Mouse (Mus musculus) CH12.LX (cell line): ENCODE data around the gene Gsdma2. TPM values are rescaled to one million over a fixed set of nuclear protein-coding genes. Genes with fewer than 3 reads are reported as not detected.

Experiments
- DNase-seq: peaks from one replicate; pipeline ENCODE4 v3.0.0-alpha.2; 2013; ENCODE audit errors: extremely low read depth
- H3K27ac ChIP-seq: 2 replicates; pipeline ENCODE4 v1.5.1; 2012; ENCODE audit warnings: low read depth, mild to moderate bottlenecking, control low read depth, moderate library complexity; ENCODE audit not compliant: insufficient read depth
- H3K27me3 ChIP-seq: replicated peaks from 2 replicates; pipeline ENCODE3; 2012; ENCODE audit warnings: inconsistent platforms
- H3K36me3 ChIP-seq, 2 experiments: replicated peaks in 1 of 2; 2 replicates each; pipeline versions ENCODE3 to v1.6.1; 2012; ENCODE audit warnings: inconsistent platforms in 1 of 2, low read length in 1 of 2, mild to moderate bottlenecking in 1 of 2, mixed read lengths in 1 of 2, moderate library complexity in 1 of 2; ENCODE audit not compliant: control insufficient read depth in 1 of 2, insufficient read depth in 1 of 2
- H3K4me1 ChIP-seq, 2 experiments: 2 replicates each; pipeline ENCODE4 v1.6.1; 2012; ENCODE audit warnings: inconsistent platforms in 1 of 2, moderate library complexity in 1 of 2; ENCODE audit not compliant: insufficient read depth in 2 of 2, control insufficient read depth in 1 of 2
- H3K4me2 ChIP-seq: 2 replicates; pipeline ENCODE4 v1.6.1; 2012; ENCODE audit warnings: low read depth, mild to moderate bottlenecking, control low read depth; ENCODE audit not compliant: poor library complexity, insufficient read depth, severe bottlenecking
- H3K4me3 ChIP-seq, 3 experiments: fragments of 150-350 bp in 1 of 3; sonication (generic) in 1 of 3; replicated peaks in 1 of 3; 2 replicates each; pipeline versions ENCODE3 to v1.5.1; 2011 to 2012; ENCODE audit warnings: low read depth in 2 of 3, low read length in 2 of 3, mild to moderate bottlenecking in 2 of 3, moderate library complexity in 2 of 3, control low read depth in 1 of 3, improper control_type of control experiment in 1 of 3, inconsistent platforms in 1 of 3, mixed read lengths in 1 of 3; ENCODE audit not compliant: poor library complexity in 1 of 3
- H3K79me2 ChIP-seq: replicated peaks from 2 replicates; pipeline ENCODE4 v1.6.1; 2012; ENCODE audit warnings: mild to moderate bottlenecking, moderate library complexity; ENCODE audit not compliant: control insufficient read depth, poor library complexity, insufficient read depth, severe bottlenecking; ENCODE audit errors: extremely low read depth
- H3K9ac ChIP-seq: 2 replicates; pipeline ENCODE4 v1.6.1; 2012; ENCODE audit warnings: low read depth, mild to moderate bottlenecking, control low read depth, moderate library complexity; ENCODE audit not compliant: insufficient read depth
- H3K9me3 ChIP-seq: replicated peaks from 2 replicates; pipeline ENCODE3; 2012; ENCODE audit warnings: low read length, inconsistent platforms, mixed read lengths
- CTCF ChIP-seq, 2 experiments: IDR thresholded peaks in 1 of 2; conservative IDR thresholded peaks in 1 of 2; 2 replicates each; pipeline ENCODE4 v1.5.1; 2011 to 2012; ENCODE audit warnings: low read depth in 2 of 2, low read length in 2 of 2, improper control_type of control experiment in 1 of 2, inconsistent platforms in 1 of 2, mild to moderate bottlenecking in 1 of 2, moderate library complexity in 1 of 2
- ELF1 ChIP-seq: IDR thresholded peaks from 2 replicates; pipeline ENCODE4 v1.6.1; 2014; ENCODE audit warnings: low read depth, mild to moderate bottlenecking, inconsistent platforms, low read length, improper control_type of control experiment
- ETS1 ChIP-seq: conservative IDR thresholded peaks from 2 replicates; pipeline ENCODE4 v1.6.1; 2012; ENCODE audit warnings: low read depth, mild to moderate bottlenecking, inconsistent platforms, low read length, improper control_type of control experiment, moderate library complexity
- IRF4 ChIP-seq: IDR thresholded peaks from 2 replicates; pipeline ENCODE4 v1.6.1; 2014; ENCODE audit warnings: low read depth, mild to moderate bottlenecking, inconsistent platforms, low read length, improper control_type of control experiment
- MAZ ChIP-seq: IDR thresholded peaks from 2 replicates; pipeline ENCODE4 v1.6.1; 2012; ENCODE audit warnings: low read depth, mild to moderate bottlenecking, inconsistent platforms, low read length, improper control_type of control experiment, moderate library complexity
- MXI1 ChIP-seq: IDR thresholded peaks from 2 replicates; pipeline ENCODE4 v1.6.1; 2011; ENCODE audit warnings: mild to moderate bottlenecking, low read depth, low read length, improper control_type of control experiment
- NELFE ChIP-seq: IDR thresholded peaks from 2 replicates; pipeline ENCODE4 v1.6.1; 2011; ENCODE audit warnings: low read depth, low read length, improper control_type of control experiment
- NRF1 ChIP-seq: IDR thresholded peaks from 2 replicates; pipeline ENCODE4 v1.6.1; 2014; ENCODE audit warnings: low read depth, mild to moderate bottlenecking, inconsistent platforms, low read length, improper control_type of control experiment, moderate library complexity
- POLR2A ChIP-seq: IDR thresholded peaks from 2 replicates; pipeline ENCODE4 v1.6.1; 2011; ENCODE audit warnings: low read depth, mild to moderate bottlenecking, improper control_type of control experiment, low read length
- RAD21 ChIP-seq: IDR thresholded peaks from 2 replicates; pipeline ENCODE4 v1.6.1; 2011; ENCODE audit warnings: low read depth, mild to moderate bottlenecking, low read length, improper control_type of control experiment, moderate library complexity
- RCOR1 ChIP-seq: conservative IDR thresholded peaks from 2 replicates; pipeline ENCODE4 v1.6.1; 2012; ENCODE audit warnings: low read depth, mild to moderate bottlenecking, inconsistent platforms, low read length, improper control_type of control experiment
- SMC3 ChIP-seq: IDR thresholded peaks from 2 replicates; pipeline ENCODE4 v1.6.1; 2011; ENCODE audit warnings: low read depth, low read length, improper control_type of control experiment
- USF1 ChIP-seq: IDR thresholded peaks from 2 replicates; pipeline ENCODE4 v1.6.1; 2014; ENCODE audit warnings: low read depth, mild to moderate bottlenecking, inconsistent platforms, low read length, improper control_type of control experiment
- USF2 ChIP-seq: conservative IDR thresholded peaks from 2 replicates; pipeline ENCODE4 v1.6.1; 2011; ENCODE audit warnings: low read depth, low read length, improper control_type of control experiment
- ZC3H11A ChIP-seq: IDR thresholded peaks from 2 replicates; pipeline ENCODE4 v1.6.1; 2012; ENCODE audit warnings: low read depth, mild to moderate bottlenecking, inconsistent platforms, low read length, improper control_type of control experiment
- dilution Hi-C: fragments of 300-500 bp; cut with MboI; formaldehyde crosslinking; loops from 2 replicates; pipeline ENCODE4 v1.14.3; 2020; ENCODE audit warnings: low sequenced_read_pairs; ENCODE audit not compliant: extremely low pct_unique_long_range_greater_than_20kb, extremely low pct_ligation_motif_present
- in situ Hi-C: fragments of 300-500 bp; cut with MboI; formaldehyde crosslinking; loops from 3 replicates; pipeline ENCODE4 v1.14.3; 2019; ENCODE audit warnings: low sequenced_read_pairs, low pct_ligation_motif_present, low pct_unique_long_range_greater_than_20kb, mixed read lengths
- polyA plus RNA-seq: library from polyadenylated mRNA; unstranded; fragments of >175 nt; gene quantifications from 2 replicates; pipeline ENCODE4 v1.2.1, GENCODE M21; 2012; ENCODE audit warnings: low read depth; ENCODE audit not compliant: insufficient read length
- total RNA-seq, 2 experiments: library from RNA; depleted of rRNA; stranded (reverse); fragments of 300-350 nt in 1 of 2; fragments of >200 nt in 1 of 2; gene quantifications; 2 replicates each; pipeline ENCODE4 v1.2.3; 2012 to 2014

Gsdma2 gene
- total and polyA plus RNA-seq, 3 experiments, result not detected

DNA sequence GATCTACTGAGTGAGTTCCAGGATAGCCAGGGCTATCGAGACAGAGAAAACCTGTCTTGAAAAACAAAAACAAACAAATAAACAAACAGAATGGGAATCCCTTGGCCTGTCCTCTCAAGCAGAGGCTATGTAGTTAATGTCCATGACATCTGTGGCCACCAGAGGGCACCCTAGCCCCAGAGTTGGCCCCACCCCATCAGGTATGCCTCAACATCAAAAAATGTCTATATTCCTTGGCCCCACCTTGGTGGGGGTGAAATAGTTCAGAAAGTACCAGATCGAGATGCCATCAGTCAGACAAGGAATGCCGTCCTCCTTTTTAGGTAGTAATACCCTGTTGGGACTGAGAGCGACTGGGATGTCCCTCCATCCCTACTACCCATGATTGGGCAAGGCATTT, 53.4 kb downstream of the Gsdma2 start:
- Histone ChIP-seq H3K4me3 (no peak overlapping the region), H3K79me2 (no peaks in the 10 kb centered on the region), H3K27me3 (no peaks in the 10 kb centered on the region), H3K4me1 (peaks cover 8 to 12% of the 10 kb centered on the region in 2 experiments; a peak in 3 of 4 replicates), H3K36me3 (peaks cover 27 to 49% of the 10 kb centered on the region in 2 experiments), H3K9ac (no peak overlapping the region), H3K9me3 (no peaks in the 10 kb centered on the region), H3K27ac (no peak overlapping the region), H3K4me2 (no peak overlapping the region)
- in situ Hi-C loops, result loop anchor here (5.0 to 10.0 kb wide), 2 partner anchors 87 to 215 kb away; no protein-coding TSS in a partner anchor
- dilution Hi-C loops, result no loop called here
- DNase-seq, result peak; percentile 78
- TF ChIP-seq NELFE, result peak; percentile 50; the same call in 1 of the 2 replicates
- peak; percentile 98 for TF ChIP-seq RAD21
- peak; percentile 52; the same call in 1 of the 2 replicates for TF ChIP-seq MAZ
- TF ChIP-seq SMC3, result peak; percentile 96
- TF ChIP-seq ELF1, result no peak
- peak; percentile 86 to 98 for TF ChIP-seq CTCF (conservative IDR thresholded peaks at IDR 0.05 in 1 of 2, IDR thresholded peaks at IDR 0.05 in 1 of 2; ENCODE audit: low read depth in 2 of 2, low read length in 2 of 2)
- TF ChIP-seq ZC3H11A, result peak; percentile 78
- no peak for TF ChIP-seq ETS1
- 0 out of 2 replicates have a peak, but pooled peaks have one; percentile 17 for TF ChIP-seq POLR2A

DNA sequence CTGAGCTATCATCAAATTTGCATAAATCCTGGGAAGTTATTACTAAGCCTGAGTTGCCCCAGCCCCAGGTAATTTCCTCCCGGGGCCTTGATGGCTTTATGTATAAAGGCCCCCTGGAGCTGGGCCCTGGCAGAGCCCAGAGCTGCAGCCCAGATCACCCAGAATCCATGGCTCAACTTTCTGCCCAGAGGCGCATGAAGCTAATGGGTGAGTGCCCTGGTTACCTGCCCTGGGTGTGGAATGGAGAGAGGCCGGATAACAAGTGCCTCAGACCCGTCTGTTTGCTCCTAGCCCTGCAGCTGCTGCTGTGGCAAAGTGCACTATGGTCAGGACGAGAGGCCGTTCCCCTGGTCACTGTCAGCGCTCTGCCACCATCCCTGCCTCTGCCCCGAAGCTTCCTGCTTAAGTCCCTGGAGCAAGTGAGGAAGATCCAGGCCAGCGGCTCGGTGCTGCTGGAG, 54.7 kb downstream of the Gsdma2 start, which contains the start of gene Csf3:
Gene Csf3, plus strand, starts transcription at position 51 of the 458 bp plus-strand sequence.
- no peak within 1 kb of the TSS for H3K9ac ChIP-seq
- no peak for TF ChIP-seq USF1
- TF ChIP-seq ZC3H11A, result no peak
- no peak for TF ChIP-seq NRF1
- no peak for TF ChIP-seq MXI1
- no peak for TF ChIP-seq USF2
- no peak for TF ChIP-seq IRF4
- TF ChIP-seq RCOR1, result no peak
- no peak within 1 kb of the TSS for H3K27ac ChIP-seq
- H3K27me3 ChIP-seq, result no peaks in the 10 kb centered on the region
- DNase-seq, result no peak
- H3K4me2 ChIP-seq, result no peak within 1 kb of the TSS
- no peaks in the 10 kb centered on the region for H3K79me2 ChIP-seq
- peaks cover 26 to 49% of the 10 kb centered on the region in 2 experiments for H3K36me3 ChIP-seq
- dilution Hi-C loops, result no loop called here
- H3K9me3 ChIP-seq, result no peaks in the 10 kb centered on the region
- no peak within 1 kb of the TSS for H3K4me3 ChIP-seq
- peaks cover 8 to 12% of the 10 kb centered on the region in 2 experiments; a peak in 3 of 4 replicates for H3K4me1 ChIP-seq
- in situ Hi-C loops, result no loop called here
